Mouse (Mus musculus) natural killer cell, adult 2 months (primary cell): ENCODE data around the gene Rhebl1.
A peak's percentile ranks its signal among the peaks of the same experiment; 100 is the strongest.

Source experiments
- DNase-seq, 2 experiments: peaks; one replicate each; pipeline ENCODE4 v3.0.0; 2022; ENCODE audit warnings: low spot score in 2 of 2

The Rhebl1 gene

DNA sequence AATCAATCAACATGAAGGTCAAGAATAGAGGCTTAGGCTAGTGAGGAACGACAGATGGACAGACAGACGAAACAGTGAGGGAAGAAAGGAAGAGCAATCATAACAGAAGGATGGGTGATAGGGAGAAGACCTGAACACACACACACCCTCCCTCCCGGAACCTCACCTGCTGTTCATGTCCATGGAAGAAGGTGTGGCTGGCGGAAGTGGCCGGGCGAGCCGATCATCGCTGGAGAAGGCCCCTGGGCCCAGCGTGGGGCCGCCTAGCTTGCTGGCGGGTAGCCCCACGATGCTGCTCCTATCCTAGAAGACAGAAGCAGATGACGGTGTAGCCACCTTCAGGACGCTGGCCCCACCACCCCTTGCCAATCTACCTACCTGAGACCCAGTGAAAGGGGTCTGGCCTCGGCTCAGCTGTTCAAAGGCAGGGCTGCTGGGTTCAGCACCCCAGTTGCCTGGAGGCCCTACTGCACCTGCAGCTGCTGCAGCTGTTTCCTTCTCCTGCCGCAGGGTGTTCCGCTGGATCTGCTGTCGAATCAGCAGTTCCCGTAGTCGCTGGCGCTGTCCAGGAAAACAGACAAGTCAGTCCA lies 43.0 kb downstream of the Rhebl1 start:
- no peak for DNase-seq

DNA sequence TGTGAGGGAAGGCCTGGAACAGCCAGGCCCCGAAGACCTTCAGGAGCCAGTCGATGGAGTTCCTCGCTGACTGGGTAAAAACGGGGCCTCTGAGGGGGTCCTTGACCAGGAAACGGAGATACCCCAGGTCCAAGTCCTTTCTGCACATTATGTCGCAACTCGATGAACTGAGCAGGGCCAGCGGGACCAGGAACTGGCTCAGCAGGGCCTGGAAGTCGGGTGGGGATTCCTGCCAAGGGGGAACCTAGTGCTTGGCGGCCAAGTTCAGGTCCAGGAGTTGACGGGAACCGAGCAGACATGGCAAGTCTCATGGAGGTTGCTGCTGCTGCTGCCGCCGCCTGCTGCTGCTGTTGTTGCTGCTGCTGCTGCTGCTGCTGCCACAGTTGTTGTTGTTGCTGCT lies 43.7 kb downstream of the Rhebl1 start:
- DNase-seq, result no peak

DNA sequence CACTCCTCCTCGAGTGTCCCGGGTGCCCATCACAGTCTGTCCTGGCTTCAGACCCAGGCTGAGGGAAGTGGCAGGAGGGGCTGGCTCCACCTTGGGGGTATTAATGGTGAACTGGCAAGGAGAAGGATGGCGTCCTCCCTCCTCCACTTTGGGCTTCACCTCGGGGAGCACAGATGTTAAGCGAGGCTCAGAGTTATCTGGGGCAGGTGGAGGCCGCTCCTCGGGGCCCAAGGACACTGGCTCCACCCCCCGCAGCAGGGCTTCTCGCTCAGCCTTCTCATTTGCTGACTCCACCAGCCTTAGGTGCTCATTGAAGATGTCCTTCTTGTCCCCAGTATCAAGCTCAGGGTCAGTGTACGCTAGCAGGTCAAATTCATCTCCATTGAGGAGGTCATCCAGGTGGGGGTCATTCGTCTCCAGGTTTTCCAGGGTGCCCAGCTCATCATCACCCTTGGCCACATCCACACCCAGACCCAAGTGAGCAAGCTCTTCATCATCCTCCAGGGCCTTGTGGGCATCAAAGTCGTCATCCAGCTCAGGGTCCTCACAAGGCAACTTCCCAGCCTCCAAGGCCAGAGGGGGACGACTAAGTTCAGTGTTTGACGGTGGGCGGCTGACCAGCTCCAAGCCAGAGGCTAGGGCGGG lies 44.3 kb downstream of the Rhebl1 start:
- DNase-seq, result no peak

DNA sequence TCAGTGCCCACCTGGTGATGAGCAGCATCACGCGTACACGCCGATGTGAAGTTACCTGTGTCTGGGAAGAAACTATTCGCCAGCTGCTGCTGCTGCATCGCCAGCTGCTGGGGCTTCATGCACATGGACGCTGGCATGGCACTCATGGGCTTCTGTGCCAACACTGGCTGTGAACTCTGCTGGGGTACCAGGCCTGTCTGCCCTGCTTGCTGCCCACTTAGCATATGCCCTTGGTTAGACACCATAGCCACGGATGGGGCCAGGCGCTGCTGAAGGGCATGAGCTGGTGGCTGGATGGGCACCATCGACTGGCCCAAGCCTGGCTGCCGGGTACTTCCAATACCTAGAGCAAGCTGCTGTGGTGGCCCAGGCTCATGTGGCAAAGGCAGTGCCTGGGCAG lies 45.2 kb downstream of the Rhebl1 start:
- no peak for DNase-seq

DNA sequence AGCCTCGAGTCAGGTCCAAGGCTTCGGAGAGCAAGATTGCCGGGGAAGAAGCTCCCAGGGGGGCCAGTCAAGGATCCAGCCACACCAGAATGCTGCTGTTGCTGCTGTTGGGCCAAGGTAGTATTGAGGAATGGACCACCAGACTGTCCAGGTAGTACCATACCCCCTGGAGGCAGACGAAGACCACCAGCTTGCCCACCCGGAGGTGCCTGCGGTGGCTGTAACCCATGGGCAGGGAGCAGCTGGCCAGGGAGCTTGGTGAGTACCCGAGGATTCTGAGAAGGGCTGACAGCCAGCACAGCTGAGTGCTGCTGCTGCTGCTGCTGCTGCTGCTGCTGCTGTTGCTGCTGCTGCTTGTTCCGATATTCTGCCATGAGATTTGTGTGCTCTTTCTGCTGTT lies 48.2 kb downstream of the Rhebl1 start:
- no peak for DNase-seq

DNA sequence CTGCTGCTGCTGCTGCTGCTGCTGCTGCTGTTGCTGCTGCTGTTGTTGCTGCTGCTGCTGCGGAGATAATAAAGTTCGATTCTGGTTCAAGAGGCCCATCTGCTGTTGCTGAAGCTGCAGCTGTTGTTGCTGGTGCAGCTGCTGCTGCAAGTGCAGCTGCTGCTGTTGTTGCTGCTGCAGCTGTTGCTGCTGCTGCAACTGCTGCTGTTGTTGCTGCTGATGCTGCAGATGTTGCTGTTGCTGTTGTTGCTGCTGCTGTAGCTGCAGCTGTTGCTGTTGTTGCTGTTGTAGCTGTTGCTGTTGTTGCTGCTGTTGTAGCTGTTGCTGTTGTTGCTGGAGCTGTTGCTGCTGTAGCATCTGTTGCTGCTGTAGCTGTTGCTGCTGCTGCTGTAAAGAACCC lies 49.2 kb downstream of the Rhebl1 start:
- no peak for DNase-seq

DNA sequence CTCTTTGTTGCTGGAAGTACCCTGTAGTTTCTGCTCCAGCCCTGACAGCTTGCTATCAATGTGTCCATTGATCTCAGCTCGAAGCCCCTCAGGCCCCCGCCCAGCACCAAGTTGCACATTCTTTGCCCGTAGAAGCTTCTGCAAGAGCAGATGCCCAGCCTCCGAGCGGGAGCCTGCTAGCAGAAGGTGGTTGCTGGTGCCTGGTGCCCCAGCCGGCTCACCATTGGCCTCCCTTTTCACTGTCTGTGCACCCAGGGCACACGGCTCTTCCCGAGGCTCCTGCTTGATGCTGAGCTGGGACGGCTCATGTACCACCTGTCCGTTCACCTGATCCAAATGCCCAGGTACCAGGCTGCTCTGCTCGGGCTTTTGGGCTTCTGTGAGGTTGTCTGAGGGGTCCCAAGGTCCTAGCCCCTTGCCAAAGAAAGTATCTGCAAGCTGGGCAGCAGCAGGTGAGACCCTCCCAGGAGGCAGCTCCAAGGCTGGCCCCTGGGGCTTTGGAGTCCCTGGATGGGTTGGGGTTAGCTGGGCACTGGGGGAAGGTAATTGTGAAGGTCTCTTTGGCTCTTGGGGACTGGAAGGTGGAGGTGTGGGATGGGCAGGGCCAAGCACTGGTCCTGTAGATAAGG lies 50.6 kb downstream of the Rhebl1 start:
- no peak for DNase-seq

DNA sequence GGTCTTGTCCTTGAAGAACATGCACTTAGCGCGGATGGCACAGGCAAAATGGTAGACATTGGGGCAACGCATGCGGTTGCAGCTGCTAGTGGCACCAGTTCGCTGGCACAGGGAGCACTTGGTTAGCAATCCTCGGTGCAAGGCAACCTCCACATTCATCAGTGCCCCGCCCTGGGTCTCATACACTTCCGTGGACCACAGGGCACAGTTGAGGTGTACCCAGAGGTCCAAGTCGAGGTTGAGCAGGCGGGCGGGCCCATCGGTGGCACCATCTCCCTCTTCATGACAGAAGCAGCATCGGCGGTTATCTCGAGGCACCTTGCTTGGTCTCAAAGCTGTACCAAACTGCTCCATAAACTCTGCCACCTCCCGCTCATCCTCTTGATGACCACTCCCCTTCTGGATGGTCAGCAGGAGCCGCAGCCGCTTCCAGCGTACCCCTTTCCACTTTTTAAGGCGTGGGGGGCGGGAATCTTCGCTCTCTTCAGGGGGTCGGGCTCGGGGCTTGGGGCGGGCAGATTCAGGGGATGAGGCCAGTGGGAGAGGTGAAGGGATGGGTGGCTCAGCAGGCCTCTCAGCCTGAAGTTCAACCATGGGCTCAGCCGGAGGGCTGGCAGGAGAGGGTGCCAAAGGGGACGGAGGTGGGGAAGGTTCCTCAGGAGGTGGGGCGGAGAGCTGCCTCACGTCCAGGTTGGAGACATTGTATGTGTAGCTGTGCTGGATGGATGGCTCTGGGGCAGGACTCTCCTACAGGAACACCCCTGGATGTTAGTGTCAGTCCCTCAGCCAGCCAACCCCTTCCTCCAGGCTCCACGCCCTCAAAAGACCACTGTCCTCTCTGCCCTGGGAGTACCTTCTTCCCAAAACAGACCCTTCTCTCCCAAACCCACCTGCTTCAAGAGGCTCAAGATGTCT lies 54.4 kb downstream of the Rhebl1 start:
- no peak for DNase-seq

DNA sequence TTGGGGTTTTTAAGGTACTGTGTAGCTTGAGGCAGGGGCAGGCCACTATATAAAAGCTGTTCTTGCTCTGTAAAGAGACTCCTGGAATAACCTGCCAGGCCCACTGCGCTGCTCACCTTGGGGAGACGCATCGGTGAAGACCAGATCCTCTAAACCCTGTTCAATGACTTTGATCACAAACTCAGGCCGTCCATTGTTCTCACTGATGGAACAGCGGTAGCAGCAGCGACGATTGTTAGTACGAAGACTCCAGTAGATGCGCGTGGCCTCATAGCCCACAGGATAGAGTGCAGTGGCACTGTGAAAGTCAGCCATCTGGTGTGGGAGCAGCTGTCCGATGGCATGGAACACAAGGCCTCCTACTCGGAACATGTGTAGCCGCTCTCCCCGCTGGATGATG lies 55.2 kb downstream of the Rhebl1 start:
- no peak for DNase-seq

DNA sequence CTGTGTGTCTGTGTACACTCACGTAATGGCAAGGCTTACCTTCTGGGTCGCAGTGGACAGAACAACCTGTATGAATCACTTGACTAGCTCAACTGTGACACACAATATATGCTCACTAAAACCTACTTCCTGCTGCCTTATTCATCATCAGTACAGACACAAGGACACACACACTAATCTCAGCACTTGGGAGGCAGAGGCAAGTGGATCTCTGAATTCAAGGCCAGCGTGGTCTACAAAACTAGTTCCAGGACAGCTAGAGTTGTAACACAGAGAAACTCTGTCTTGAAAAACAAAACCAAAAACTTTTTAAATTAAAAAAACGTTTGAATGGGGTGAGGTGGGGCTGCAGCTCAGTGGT lies 56.6 kb downstream of the Rhebl1 start:
- no peak for DNase-seq

DNA sequence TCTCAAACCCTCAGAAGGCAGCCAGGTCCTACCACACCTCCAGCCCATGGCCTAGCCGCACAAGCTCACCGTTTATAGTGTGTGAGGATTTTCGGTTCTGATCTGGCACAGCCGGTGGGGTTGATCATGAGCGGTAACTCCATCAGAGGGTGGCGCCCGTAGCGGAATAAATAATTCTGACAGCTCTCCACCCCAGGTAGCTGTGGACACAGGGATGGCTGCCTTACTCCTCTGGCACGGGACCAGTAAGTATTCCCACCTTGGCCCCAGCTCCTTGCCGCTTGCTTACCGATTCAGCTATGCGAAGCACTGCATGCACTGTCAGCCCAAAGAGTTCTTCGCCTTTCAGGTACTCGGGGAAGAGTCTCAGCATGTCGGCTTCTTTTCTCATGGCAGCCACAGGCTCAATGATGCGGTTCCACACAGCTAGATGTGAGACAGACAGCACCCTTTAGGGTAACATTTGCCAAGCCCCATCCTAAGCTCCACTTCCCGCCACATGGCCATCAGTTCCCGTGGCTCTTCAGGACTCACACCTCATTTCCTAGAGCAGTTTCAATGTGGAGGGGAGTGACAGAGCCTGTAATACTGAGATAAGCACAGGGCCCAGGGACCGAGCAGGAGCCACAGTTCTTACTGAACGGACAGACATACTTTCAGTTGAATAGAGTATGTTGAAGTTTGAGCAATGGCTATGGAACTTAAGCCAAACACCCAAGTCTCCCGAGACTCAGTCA lies 57.2 kb downstream of the Rhebl1 start:
- DNase-seq, result no peak

DNA sequence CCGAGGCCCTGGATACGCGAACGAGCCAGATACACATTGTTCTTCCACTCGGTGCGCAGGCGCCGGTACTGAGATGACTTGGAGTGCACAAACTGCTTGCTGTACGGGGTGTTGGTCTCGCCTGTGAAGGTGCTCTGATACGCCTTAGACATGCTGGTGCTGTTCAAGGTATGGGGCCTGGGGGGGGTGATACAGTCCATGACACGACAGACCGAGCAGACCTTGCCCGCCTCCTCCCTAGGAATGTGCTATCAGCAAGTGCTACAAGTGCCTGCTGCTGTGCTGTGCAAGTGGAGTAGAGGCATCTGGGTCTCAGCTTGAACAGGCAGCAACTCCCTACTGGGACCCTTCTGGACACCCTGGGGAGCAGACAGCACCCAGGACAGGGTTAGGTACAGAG lies 59.0 kb downstream of the Rhebl1 start:
- no peak for DNase-seq

DNA sequence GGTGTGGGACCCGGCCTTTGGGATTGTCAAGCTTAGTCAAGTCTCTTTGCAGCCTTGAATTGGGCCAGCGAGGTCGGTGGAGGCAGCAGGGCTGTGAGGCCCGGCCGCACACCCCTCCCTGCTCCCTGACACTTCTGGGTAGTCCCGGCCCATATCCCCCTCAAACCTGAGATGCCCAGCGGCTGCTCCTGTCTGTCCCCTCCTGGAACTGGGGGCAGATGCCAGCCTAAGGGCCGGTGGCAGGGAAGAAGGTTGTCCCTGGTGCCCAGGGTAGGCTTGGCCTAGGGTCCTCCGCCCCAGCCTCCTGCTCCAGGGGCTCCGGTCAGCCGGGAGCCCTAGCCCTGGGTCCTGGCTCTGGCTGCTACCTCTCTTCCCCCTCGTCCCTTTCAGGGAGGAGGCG lies 60.3 kb downstream of the Rhebl1 start:
- no peak for DNase-seq

DNA sequence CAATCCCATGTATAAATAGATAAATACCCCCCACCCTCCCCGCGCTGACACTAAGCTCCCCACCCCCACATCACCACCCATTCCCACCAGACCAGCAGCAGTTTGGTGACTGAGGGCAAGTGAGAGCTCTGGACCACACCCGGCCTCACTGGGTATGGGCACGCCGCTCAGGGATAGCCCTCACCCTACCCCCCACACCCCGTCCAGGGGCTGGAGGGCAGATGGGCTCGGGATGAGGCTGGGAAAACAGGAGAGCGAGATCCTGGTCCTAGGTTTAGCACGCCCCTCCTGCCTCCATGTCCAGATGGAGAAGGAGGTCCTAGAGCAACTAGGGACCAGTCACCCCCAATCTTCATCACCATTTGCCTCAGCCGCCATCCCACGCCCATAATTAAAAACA lies 61.1 kb downstream of the Rhebl1 start:
- DNase-seq, result no peak

DNA sequence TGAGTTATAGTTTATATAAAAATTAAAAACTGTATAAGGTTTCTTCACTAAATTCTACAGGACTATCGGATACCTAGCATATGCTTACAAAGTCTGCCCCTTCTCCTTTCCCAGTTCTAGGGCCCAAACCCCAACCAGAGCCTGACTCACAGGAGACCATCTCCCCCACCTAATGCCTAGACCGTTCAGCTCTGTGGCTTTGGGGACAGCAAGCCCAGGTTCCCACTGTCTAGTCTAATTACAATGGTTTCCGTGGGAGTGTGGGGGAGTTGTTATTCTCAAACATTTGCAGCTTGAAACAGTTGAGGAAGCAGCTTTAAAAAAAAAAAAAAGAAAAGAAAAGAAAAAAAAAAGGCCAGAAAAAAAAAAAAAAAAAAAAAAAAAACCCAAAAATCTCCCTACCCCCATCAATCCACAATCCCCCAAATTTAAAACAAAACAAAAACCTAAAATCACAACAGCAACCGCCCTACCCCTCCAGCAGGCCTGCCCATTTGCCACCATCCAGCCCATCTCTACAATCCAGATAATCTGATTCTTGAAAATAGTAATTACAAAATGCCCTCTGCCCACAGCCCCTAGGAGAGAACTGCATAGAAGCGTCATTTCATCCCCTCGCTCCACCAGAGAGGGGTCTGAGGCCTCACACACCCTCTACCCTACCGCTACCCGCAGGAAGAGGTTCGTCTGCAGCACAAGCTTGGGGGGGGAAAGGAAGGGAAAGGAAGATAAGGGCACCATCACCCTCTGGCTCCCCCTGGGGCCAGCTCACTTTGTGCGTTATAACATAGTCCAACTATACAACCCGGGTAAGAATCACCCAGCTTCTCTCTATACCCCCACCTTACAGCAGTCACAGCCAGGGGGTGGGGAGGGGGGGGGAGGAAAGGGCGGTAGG lies 61.9 kb downstream of the Rhebl1 start:
- peak; percentile 50 to 65 for DNase-seq

DNA sequence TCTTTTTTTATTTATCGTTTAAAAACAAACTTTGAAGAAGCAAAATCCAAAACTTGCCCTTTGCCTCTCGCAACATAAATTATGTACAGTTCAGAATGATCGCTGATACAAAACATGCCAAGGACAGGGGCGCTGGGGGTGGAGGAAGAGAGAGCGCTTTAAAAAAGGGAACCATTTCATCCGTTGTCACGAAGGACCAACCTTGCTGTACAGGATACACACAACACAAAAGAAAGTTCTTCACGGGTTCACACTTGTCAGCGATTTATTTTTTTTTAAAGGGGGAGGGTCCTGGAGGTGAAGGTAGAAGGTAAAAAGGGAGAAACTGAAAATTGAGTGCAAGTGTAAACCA lies 62.7 kb downstream of the Rhebl1 start:
- DNase-seq, result no peak

DNA sequence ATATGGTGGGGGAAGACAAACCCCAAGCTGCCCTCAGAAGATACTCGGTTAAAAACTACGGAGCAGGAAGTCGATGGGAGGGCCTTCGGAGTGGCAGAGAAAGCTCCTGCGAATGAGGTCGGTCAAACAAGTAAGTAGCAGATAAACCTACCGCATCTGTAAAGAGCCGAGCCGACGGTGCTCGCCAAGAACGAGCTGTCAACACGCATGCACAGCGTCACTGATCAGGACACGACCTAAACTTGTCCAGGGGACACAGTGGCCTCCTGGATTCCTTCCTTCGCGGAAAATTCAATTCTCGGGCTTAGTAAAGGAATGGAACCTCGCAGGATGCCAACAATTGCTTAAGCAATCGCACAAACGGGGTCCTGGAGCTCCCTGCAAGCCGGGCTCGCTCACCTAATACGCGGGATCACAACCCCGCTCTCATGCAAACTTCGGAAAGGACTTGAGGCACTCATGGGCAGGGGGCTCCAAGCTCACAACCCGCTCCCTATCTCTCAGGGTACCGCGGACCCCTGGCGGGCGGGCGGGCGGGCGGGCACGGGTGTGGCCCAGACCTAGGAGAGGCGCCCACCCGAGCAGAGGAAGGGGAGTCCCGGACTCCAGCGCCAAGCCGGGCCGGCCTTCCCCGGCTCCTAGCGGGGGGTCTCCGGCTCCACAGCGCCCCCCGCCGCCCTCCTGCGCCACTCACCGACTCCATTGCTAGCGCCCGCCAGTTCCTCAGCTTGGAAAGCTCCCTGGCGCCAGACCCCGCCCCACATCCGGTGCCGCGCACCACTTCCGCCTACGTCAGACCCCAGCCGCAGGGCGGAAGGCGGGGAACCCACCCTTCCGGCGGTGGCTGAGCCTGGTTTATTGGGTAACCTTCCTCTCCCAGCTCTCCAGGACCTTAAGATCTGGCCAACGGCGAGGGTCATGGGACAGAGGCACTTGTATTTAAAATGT lies 63.3 kb downstream of the Rhebl1 start, which contains the start of gene Prkag1:
Prkag1 (minus strand) TSS at position 786 of the 948 bp plus-strand sequence.
- DNase-seq, result peak; percentile 98
